Mouse (Mus musculus): Measurements from ENCODE around the gene Clk4.

Gene Clk4

DNA sequence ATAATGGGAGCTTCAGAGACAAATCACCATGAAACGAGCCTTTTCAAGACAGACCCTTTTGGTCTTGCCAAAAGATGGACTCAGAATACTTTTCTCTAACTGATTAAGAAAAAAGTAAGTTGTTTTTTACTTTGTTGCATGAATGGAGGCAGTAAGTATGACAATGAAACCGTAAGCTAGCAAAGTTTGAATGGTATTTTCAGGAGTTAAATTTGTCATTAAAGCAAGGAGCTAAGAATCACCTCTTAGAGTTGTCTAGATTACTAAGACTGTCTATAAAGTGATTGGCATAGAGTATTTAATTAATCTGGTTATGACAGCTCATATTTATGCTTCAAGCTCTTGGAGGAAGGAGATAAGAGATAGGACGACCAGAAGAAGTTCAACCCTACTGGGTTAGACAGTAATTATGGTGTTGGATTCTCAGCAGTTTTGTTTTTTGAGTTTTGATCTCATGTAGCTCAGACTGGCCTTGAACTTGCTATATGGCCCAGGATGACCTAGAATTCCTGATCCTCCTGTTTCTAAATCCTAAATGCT lies at the start of gene Clk4:
Gene Clk4, plus strand, starts transcription at position 51 of the 540 bp plus-strand sequence.
- CTCF ChIA-PET: interaction anchor here (0.7 kb wide), 1 partner anchor 1303 kb away, joined by 4 read pairs; no protein-coding TSS in a partner anchor

DNA sequence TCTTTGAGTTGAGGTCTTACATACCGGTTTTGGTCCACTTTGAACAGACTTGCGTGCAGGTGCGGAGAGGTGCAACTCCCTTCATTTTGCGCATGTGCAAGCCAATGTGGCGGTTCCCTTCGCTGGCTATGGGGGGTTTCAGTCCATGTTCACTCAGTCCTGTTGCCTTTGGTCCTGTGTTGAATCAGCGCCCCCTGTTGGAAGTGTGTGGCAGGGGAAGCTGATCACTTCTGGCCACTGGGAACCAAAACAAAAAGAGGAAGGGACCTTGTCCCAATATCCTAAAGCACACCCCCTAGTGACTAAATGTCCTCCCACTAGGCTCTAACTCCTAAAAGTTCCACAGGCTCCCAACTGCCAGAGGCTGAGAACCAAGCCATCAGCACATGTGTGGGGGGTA lies 47.5 kb upstream of the Clk4 start:
- CTCF ChIA-PET: interaction anchor here (0.9 kb wide), 1 partner anchor 12 kb away, joined by 3 read pairs; no protein-coding TSS in a partner anchor

- CTCF ChIA-PET: no interaction called here
Observed at GRCm38 (mm10) chr11:51219396-51219980, 42.0 kb upstream of the Clk4 start.

- CTCF ChIA-PET: no interaction called here
Observed at GRCm38 (mm10) chr11:51220308-51220707, 41.2 kb upstream of the Clk4 start, which contains the start of gene Gm12569. Gene Gm12569, plus strand, starts transcription at chr11:51220473.

DNA sequence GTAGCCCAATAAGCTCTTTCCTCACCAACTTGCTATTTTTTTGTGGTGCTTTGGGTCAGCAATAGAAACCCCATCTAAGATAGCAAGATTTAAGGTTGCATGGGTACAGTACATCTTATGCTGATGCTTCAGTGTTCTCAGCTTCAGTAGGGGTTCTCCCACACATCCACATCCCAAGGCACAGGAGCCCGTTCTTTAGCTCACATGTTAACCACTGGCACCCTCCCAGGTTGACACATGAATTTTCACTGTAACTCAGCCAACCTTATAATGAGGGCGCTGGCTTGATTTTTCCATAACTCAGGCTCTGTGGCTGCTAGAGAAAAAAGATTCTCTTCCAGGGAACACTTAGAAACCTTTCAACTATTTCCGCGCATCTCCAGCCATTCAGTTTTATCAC lies 34.4 kb upstream of the Clk4 start:
- CTCF ChIA-PET: no interaction called here

GRCm38 (mm10) chr11:51234626-51235025 lies 26.9 kb upstream of the Clk4 start:
- CTCF ChIA-PET: no interaction called here

GRCm38 (mm10) chr11:51242897-51243296 lies 18.6 kb upstream of the Clk4 start:
- CTCF ChIA-PET: no interaction called here

- CTCF ChIA-PET: no interaction called here
Observed at GRCm38 (mm10) chr11:51257006-51257405, 4.5 kb upstream of the Clk4 start.

DNA sequence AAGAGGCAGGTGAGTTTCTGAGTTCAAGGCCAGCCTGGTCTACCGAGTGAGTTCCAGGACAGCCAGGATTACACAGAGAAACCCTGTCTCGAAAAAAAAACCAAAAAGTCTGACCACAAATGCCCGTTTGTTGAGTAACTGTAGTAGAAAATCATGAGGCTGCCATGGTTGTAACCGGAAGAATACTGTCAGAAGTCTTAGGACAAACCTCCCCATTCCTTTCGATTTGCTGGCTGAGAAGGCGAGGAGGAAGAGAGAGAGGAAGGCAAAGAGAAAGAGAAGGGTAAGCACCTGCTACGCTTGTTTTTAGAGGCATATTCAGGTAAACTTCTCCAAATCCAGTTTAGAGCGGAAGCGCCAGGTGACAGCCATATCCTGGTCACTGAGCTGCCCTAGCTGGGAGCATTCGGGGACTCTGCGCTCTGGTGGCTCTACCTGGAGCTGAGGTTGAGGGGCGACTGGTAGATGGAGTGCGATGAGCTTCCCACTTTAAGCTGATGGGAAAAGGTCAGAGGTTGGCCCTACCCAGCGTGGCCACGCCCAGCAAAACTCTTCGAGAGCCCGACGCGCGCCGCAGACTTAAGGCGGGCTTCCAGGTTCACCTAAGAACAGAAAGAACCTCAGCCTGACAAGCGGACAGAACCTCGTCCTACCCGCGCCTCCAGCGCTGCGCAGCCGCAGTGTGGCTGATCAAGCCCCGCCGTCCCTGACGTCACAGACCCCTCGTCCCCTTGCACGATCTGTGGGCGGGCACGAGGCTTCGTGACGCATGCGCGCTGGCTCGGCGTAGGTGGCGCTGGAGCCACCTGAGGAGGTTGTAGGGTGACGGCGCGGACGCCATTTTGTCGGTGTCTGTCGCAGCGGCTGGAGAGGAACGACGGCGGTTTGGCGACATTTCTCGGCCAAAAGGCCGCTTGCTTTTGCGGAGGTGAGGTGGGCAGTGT lies 1.1 kb downstream of the Clk4 start, which contains the start of gene BC049762:
Gene BC049762, minus strand, starts transcription at position 705 of the 944 bp plus-strand sequence.
- CTCF ChIA-PET: no interaction called here

GRCm38 (mm10) chr11:51263286-51263831 lies 1.8 kb downstream of the Clk4 start:
- CTCF ChIA-PET: interaction anchor here (0.6 kb wide), 1 partner anchor 26 kb away, joined by 4 read pairs; no protein-coding TSS in a partner anchor

GRCm38 (mm10) chr11:51264352-51264751 lies 2.8 kb downstream of the Clk4 start:
- CTCF ChIA-PET: interaction anchor here (0.6 to 0.7 kb wide), 2 partner anchors 13 to 25 kb away, joined by 3 to 4 read pairs; no protein-coding TSS in a partner anchor

DNA sequence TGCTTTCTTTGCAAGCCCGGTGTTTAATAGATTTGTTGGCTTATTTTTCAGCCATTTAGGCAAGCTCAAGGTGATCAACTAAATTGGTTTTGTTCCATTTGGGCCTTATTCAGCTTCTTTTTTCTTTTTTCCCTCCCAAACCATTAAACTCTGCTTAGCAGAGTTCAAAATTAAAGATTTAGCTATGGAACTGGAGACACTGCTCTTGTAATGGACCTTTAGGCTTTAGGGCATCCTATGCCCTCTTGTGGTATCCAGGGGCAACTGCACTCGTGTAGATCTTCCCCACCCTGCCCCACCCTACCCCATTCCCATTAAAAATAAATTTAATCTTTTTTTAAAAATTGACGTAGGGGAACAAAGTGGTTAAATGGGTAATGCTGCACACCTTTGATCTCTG lies 3.8 kb downstream of the Clk4 start:
- CTCF ChIA-PET: no interaction called here

DNA sequence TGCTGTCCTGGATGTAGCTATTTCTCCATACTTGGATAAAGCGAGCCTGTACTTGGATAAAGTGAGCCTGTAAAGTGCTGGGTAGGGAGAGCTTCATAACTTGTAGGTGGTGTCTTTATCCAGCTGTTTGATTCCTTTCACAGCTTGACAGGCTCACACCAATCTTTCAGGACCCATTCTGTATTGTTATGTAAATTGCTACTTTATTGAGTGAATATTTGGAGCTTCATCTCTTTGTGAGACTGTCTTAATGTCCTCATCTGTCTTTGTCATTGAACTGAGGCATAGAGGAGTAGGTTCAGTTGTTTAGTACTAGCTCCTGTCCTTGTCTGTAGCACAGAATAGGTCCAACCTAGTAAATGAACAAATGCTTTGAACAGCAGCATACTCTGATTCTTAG lies 12.9 kb downstream of the Clk4 start:
- CTCF ChIA-PET: interaction anchor here (0.5 kb wide), 1 partner anchor 301 kb away, joined by 6 read pairs; no protein-coding TSS in a partner anchor

DNA sequence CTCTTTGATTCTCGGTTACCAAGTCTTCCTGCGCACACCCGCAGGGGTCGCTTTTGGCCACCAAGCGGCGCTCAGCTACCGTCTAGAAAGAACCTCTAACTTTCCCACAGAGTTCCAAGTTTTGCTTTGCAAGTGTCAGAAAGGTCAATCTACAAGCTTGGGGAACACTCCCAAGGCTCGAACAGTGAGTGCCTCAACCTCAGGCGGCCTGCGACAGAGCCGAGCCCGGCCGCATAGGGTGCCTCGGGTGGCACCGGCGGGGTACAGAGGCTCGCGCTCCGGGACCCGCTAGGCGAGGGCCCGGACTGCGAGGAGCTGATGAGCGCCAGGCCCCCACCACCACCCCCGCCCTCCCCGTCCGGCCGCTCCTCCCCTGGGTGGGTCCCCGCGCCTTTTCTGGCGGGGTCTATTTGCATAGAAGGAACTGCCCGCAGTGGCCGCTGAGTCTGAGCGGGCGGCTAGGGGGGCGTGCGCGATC lies 28.1 kb downstream of the Clk4 start, which contains the start of gene Col23a1:
Gene Col23a1, plus strand, starts transcription at position 357 of the 478 bp plus-strand sequence.
- CTCF ChIA-PET: no interaction called here

- CTCF ChIA-PET: no interaction called here
Observed at GRCm38 (mm10) chr11:51290066-51290955, 28.8 kb downstream of the Clk4 start.

DNA sequence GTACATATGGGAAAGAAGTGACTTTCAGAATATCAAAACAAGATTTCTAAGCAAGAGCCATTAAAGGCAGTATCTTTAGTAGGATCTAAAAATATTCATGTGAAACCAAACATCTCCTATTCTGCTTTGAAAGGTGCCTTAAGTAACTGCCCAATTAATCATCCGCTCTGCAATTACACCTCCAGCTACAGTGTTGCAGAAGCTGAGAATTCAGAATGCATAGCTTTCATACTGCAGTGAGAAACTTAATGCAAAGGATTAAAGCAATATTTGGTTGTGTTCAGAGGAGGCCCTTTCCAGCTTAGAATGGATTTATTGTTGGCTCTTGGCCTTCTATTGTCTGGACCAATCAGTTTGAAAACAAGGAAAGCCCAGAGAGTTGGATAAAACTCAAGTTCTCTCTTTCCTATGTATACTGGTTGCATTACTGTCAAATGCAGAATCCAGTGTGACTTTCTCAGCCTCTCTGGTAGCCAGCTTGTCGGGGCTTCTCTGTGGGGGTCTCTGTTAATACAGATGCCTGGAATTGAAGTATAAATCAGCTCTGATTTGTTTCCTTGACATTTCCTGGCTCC lies 32.5 kb downstream of the Clk4 start:
- CTCF ChIA-PET: no interaction called here

GRCm38 (mm10) chr11:51295742-51296141 lies 34.2 kb downstream of the Clk4 start:
- CTCF ChIA-PET: no interaction called here

GRCm38 (mm10) chr11:51298691-51299090 lies 37.2 kb downstream of the Clk4 start:
- CTCF ChIA-PET: no interaction called here

GRCm38 (mm10) chr11:51302396-51302795 lies 40.9 kb downstream of the Clk4 start:
- CTCF ChIA-PET: no interaction called here

DNA sequence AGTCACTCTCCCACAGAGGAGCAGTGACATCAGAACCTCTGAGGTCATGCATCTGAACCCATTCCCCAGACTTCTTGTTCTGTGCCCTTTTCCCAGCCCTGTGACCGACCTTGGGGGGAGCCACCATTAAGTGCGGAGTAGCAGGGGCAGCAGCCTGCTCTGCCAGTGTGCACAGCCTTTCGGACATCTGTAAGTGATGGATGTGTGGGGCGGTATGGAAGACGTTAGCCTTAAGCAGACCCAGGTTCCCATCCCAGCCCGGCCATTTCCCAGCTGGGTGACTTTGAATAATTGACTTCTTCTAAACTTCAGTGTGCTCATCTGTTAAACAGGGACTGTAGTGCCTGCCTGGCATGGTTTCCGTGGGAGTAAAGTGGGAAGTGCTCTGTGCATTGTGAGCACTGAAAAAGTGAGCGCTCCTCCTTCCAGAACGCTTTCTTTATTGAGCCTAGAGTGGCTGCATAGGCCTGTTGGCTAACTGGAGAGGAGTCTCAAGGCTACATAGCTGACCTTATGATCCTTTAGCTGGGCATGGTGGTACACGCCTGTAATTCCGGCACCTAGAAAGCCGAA lies 42.5 kb downstream of the Clk4 start:
- CTCF ChIA-PET: no interaction called here

Measured in spleen, embryonic (tissue).